Mouse (Mus musculus): ENCODE measurements around the gene Tex2. TPM values are rescaled to one million over a fixed set of nuclear protein-coding genes. Genes with fewer than 3 reads are reported as not detected.

The Tex2 gene
- total and polyA plus RNA-seq, 3 experiments: 4.0 to 5.0 (median 4.5) TPM

DNA sequence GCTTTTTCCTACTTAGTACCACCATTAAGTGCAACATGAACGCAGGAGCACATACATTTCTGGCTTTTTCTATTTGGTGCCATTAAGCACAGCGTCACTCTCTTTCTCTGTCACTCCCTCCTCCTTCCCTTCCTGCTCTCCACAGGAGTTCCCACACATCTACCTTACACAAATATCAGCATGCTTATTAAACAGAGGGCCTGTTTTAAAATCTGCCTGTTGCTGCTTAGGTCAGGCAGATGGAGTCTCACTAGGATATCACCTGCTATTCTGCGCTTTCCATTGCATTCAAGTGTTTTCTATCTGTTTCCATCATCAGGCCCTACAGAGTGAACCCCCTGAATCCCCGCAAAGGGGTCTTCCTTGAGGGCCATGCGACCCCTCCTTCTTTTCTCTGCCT lies 13.1 kb downstream of the Tex2 start:
- no peaks in the 10 kb centered on the region for H3K4me1 ChIP-seq (ENCODE audit: control insufficient read depth in 1 of 2, insufficient read depth in 2 of 2)
- DNase-seq (ENCODE audit: extremely low read depth): no peak
- H3K36me3 ChIP-seq (replicated peaks in 1 of 2; ENCODE audit: control insufficient read depth in 1 of 2, insufficient read depth in 1 of 2, low read length in 1 of 2): peaks cover 0 to 2% of the 10 kb centered on the region in 2 experiments
- H3K9ac ChIP-seq (ENCODE audit: insufficient read depth, low read depth): no peak overlapping the region
- no peaks in the 10 kb centered on the region for H3K27me3 ChIP-seq (replicated peaks)
- no peak overlapping the region for H3K4me3 ChIP-seq (replicated peaks in 1 of 3; ENCODE audit: low read depth in 2 of 3, low read length in 2 of 3, poor library complexity in 1 of 3)
- in situ Hi-C loops (cut with MboI; ENCODE audit: low pct_ligation_motif_present, low pct_unique_long_range_greater_than_20kb, low sequenced_read_pairs): no loop called here
- no peaks in the 10 kb centered on the region for H3K79me2 ChIP-seq (replicated peaks; ENCODE audit: control insufficient read depth, extremely low read depth, insufficient read depth, poor library complexity, severe bottlenecking)
- dilution Hi-C loops (cut with MboI; ENCODE audit: extremely low pct_ligation_motif_present, extremely low pct_unique_long_range_greater_than_20kb, low sequenced_read_pairs): no loop called here
- no peak for TF ChIP-seq SMC3 (IDR thresholded peaks at IDR 0.05; ENCODE audit: low read depth, low read length)
- TF ChIP-seq BHLHE40 (IDR thresholded peaks at IDR 0.05; ENCODE audit: low read depth, low read length): no peak
- no peak for TF ChIP-seq ZKSCAN1 (IDR thresholded peaks at IDR 0.05; ENCODE audit: borderline replicate concordance, low read depth, low read length)
- no peak for TF ChIP-seq MAFK (IDR thresholded peaks at IDR 0.05; ENCODE audit: insufficient replicate concordance, low read length)
- no peak for TF ChIP-seq USF1 (IDR thresholded peaks at IDR 0.05; ENCODE audit: low read depth, low read length)
- no peak for TF ChIP-seq HCFC1 (IDR thresholded peaks at IDR 0.05; ENCODE audit: low read depth, low read length)
- no peak for TF ChIP-seq ZNF384 (IDR thresholded peaks at IDR 0.05; ENCODE audit: low read depth, low read length)
- no peak for TF ChIP-seq CTCF (conservative IDR thresholded peaks at IDR 0.05 in 1 of 2, IDR thresholded peaks at IDR 0.05 in 1 of 2; ENCODE audit: low read depth in 2 of 2, low read length in 2 of 2)
- no peak for TF ChIP-seq CHD1 (IDR thresholded peaks at IDR 0.05; ENCODE audit: low read depth, low read length)
- no peak for TF ChIP-seq E2F4 (IDR thresholded peaks at IDR 0.05; ENCODE audit: insufficient replicate concordance, low read depth, low read length)
- TF ChIP-seq MEF2A (IDR thresholded peaks at IDR 0.05; ENCODE audit: borderline replicate concordance, low read depth, low read length): no peak
- no peak for TF ChIP-seq ELF1 (IDR thresholded peaks at IDR 0.05; ENCODE audit: low read depth, low read length)
- TF ChIP-seq MYC (IDR thresholded peaks at IDR 0.05; ENCODE audit: low read depth, low read length): no peak
- TF ChIP-seq SIN3A (IDR thresholded peaks at IDR 0.05; ENCODE audit: low read length): no peak
- no peaks in the 10 kb centered on the region for H3K9me3 ChIP-seq (replicated peaks; ENCODE audit: low read length)
- H3K4me2 ChIP-seq (ENCODE audit: insufficient read depth, low read depth, poor library complexity, severe bottlenecking): no peak overlapping the region
- H3K27ac ChIP-seq (ENCODE audit: insufficient read depth, low read depth): no peak overlapping the region

DNA sequence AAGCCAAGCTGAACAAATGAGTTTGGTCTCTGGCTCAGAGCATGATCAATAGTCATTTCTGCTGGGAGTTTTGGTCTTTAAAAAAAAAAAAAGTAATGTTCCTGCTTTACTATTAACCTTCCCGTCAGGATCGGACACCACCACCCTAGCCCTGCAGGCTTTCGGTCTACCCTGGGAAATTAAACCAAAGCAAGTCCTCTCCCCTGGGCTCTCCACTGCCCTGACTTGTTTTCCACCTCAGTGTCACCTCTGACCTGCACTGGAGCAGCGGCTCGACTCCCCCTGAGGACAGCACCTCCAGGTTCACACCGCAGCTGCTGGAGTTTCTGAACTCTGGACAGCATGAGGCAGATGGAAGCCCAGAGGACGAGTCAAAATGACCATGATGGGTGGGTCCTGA lies 13.9 kb downstream of the Tex2 start:
- Histone ChIP-seq H3K9me3 (replicated peaks; ENCODE audit: low read length) (no peaks in the 10 kb centered on the region), H3K27ac (ENCODE audit: insufficient read depth, low read depth) (no peak overlapping the region), H3K27me3 (replicated peaks) (no peaks in the 10 kb centered on the region), H3K4me1 (ENCODE audit: control insufficient read depth in 1 of 2, insufficient read depth in 2 of 2) (no peaks in the 10 kb centered on the region), H3K36me3 (replicated peaks in 1 of 2; ENCODE audit: control insufficient read depth in 1 of 2, insufficient read depth in 1 of 2, low read length in 1 of 2) (no peaks in the 10 kb centered on the region), H3K4me2 (ENCODE audit: insufficient read depth, low read depth, poor library complexity, severe bottlenecking) (no peak overlapping the region), H3K4me3 (replicated peaks in 1 of 3; ENCODE audit: low read depth in 2 of 3, low read length in 2 of 3, poor library complexity in 1 of 3) (no peak overlapping the region), H3K9ac (ENCODE audit: insufficient read depth, low read depth) (no peak overlapping the region), H3K79me2 (replicated peaks; ENCODE audit: control insufficient read depth, extremely low read depth, insufficient read depth, poor library complexity, severe bottlenecking) (no peaks in the 10 kb centered on the region)
- in situ Hi-C loops (cut with MboI; ENCODE audit: low pct_ligation_motif_present, low pct_unique_long_range_greater_than_20kb, low sequenced_read_pairs) (no loop called here), dilution Hi-C loops (cut with MboI; ENCODE audit: extremely low pct_ligation_motif_present, extremely low pct_unique_long_range_greater_than_20kb, low sequenced_read_pairs) (no loop called here)
- TF ChIP-seq IRF4 (IDR thresholded peaks at IDR 0.05; ENCODE audit: low read depth, low read length): no peak
- no peak for TF ChIP-seq KAT2A (IDR thresholded peaks at IDR 0.05; ENCODE audit: insufficient replicate concordance, low read length)
- TF ChIP-seq TCF12 (IDR thresholded peaks at IDR 0.05; ENCODE audit: low read depth, low read length): no peak
- TF ChIP-seq UBTF (IDR thresholded peaks at IDR 0.05; ENCODE audit: low read depth, low read length): no peak
- TF ChIP-seq NELFE (IDR thresholded peaks at IDR 0.05; ENCODE audit: low read depth, low read length): no peak
- no peak for TF ChIP-seq RAD21 (IDR thresholded peaks at IDR 0.05; ENCODE audit: low read depth, low read length)
- no peak for TF ChIP-seq HCFC1 (IDR thresholded peaks at IDR 0.05; ENCODE audit: low read depth, low read length)
- TF ChIP-seq ELF1 (IDR thresholded peaks at IDR 0.05; ENCODE audit: low read depth, low read length): no peak
- TF ChIP-seq JUN (IDR thresholded peaks at IDR 0.05; ENCODE audit: insufficient read depth, low read depth, low read length): no peak
- TF ChIP-seq ZC3H11A (IDR thresholded peaks at IDR 0.05; ENCODE audit: low read depth, low read length): no peak
- TF ChIP-seq RCOR1 (conservative IDR thresholded peaks at IDR 0.05; ENCODE audit: low read depth, low read length): no peak
- TF ChIP-seq TBP (conservative IDR thresholded peaks at IDR 0.05; ENCODE audit: low read depth, low read length): no peak
- no peak for TF ChIP-seq MEF2A (IDR thresholded peaks at IDR 0.05; ENCODE audit: borderline replicate concordance, low read depth, low read length)
- no peak for TF ChIP-seq E2F4 (IDR thresholded peaks at IDR 0.05; ENCODE audit: insufficient replicate concordance, low read depth, low read length)
- no peak for TF ChIP-seq MXI1 (IDR thresholded peaks at IDR 0.05; ENCODE audit: low read depth, low read length)
- TF ChIP-seq SIN3A (IDR thresholded peaks at IDR 0.05; ENCODE audit: low read length): no peak
- TF ChIP-seq USF1 (IDR thresholded peaks at IDR 0.05; ENCODE audit: low read depth, low read length): no peak
- no peak for TF ChIP-seq GABPA (IDR thresholded peaks at IDR 0.05; ENCODE audit: insufficient replicate concordance, low read depth, low read length)
- TF ChIP-seq CHD2 (IDR thresholded peaks at IDR 0.05; ENCODE audit: low read length): no peak
- no peak for TF ChIP-seq SMC3 (IDR thresholded peaks at IDR 0.05; ENCODE audit: low read depth, low read length)
- no peak for DNase-seq (ENCODE audit: extremely low read depth)

Measured in CH12.LX (cell line).